Mouse (Mus musculus): ENCODE measurements around the gene Afp.

- TF ChIP-seq CTCF (IDR thresholded peaks at IDR 0.05; ENCODE audit: extremely low read depth, insufficient read length, insufficient replicate concordance, low read depth, low read length): no peak
- no peak for TF ChIP-seq POLR2A (IDR thresholded peaks at IDR 0.05; ENCODE audit: low read depth, low read length)
Measured at GRCm38 (mm10) chr5:90452711-90453110, 37.8 kb upstream of the Afp start.

Data from small intestine, adult 2 months (tissue).